In genomic region chr6:142529680-142530079, GRCm38 (mm10) we compare ENCODE assay signal across 33 mouse cellular contexts. TPM values are rescaled to one million over a fixed set of nuclear protein-coding genes. Genes with fewer than 3 reads are reported as not detected.
DNase-seq lines count a peak whose midpoint lies in the region; ATAC-seq and TF ChIP-seq lines count a peak whose summit lies in the region.
"Had no signal": no experiment of that assay in that cellular context is flagged by ENCODE, and none has a peak within 500 bp of the region (broad histone marks: within the 10 kb centered on the region; RNA-seq: fewer than 3 reads in every experiment).

No protein-coding gene starts in this region.

- no peaks in the 10 kb centered on the region for H3K9me3 ChIP-seq in stomach, embryonic 15.5 days
- no peaks in the 10 kb centered on the region for H3K9me3 ChIP-seq in stomach, postnatal 0 days (ENCODE audit: control insufficient read depth, low read length)
- H3K9me3 ChIP-seq: forebrain, embryonic 10.5 days; forebrain, embryonic 13.5 days; heart, embryonic 15.5 days; hindbrain, embryonic 13.5 days had no signal

- no peak for TF ChIP-seq POLR2A in heart, adult 2 months (IDR thresholded peaks at IDR 0.05; ENCODE audit: insufficient read depth, low read depth, low read length)
- no peak for TF ChIP-seq POLR2A in kidney, adult 2 months (IDR thresholded peaks at IDR 0.05; ENCODE audit: low read depth, low read length)

- H3K4me3 ChIP-seq in heart, adult 2 months = no peak overlapping the region
- H3K4me3 ChIP-seq in kidney, adult 2 months (ENCODE audit: insufficient read depth, low read depth, low read length) = no peak overlapping the region
- no peak overlapping the region for H3K4me3 ChIP-seq in stomach, embryonic 15.5 days (replicated peaks)
- no peak overlapping the region for H3K4me3 ChIP-seq in stomach, postnatal 0 days (ENCODE audit: low read depth, low read length)
- H3K4me3 ChIP-seq: forebrain, embryonic 10.5 days; forebrain, embryonic 13.5 days; heart, embryonic 12.5 days; heart, embryonic 15.5 days; hindbrain, embryonic 10.5 days; hindbrain, embryonic 13.5 days had no signal

- 87% methylated on average over 8 of the region's 8 CpGs for WGBS in heart, adult 2 months
- WGBS in kidney, adult 2 months = 81% methylated on average over 8 of the region's 8 CpGs
- WGBS in stomach, embryonic 15.5 days = 83% methylated on average over 8 of the region's 8 CpGs
- WGBS in stomach, postnatal 0 days = 72% methylated on average over 8 of the region's 8 CpGs

- H3K27ac ChIP-seq in heart, adult 2 months = no peak overlapping the region
- H3K27ac ChIP-seq in kidney, adult 2 months (ENCODE audit: insufficient read depth, low read depth, low read length) = peak overlapping the region; percentile 56
- peak overlapping the region; percentile 60; the same call in 1 of the 2 replicates for H3K27ac ChIP-seq in stomach, embryonic 15.5 days
- H3K27ac ChIP-seq in stomach, postnatal 0 days (replicated peaks) = no peak overlapping the region
- H3K27ac ChIP-seq: forebrain, embryonic 10.5 days; forebrain, embryonic 13.5 days; heart, embryonic 15.5 days; hindbrain, embryonic 10.5 days; hindbrain, embryonic 13.5 days had no signal

- TF ChIP-seq EP300 in heart, adult 2 months (IDR thresholded peaks at IDR 0.05; ENCODE audit: insufficient read depth, low read depth, low read length) = no peak
- no peak for TF ChIP-seq EP300 in stomach, postnatal 0 days (optimal IDR thresholded peaks at IDR 0.05)

- no peaks in the 10 kb centered on the region; the same call in none of the 2 replicates for H3K4me1 ChIP-seq in heart, adult 2 months (ENCODE audit: control insufficient read depth, insufficient read depth, low read length)
- peaks cover 13% of the 10 kb centered on the region for H3K4me1 ChIP-seq in kidney, adult 2 months (ENCODE audit: control insufficient read depth, insufficient read depth, low read length)
- H3K4me1 ChIP-seq in stomach, embryonic 15.5 days = peaks cover 8% of the 10 kb centered on the region; the same call in 1 of the 2 replicates
- 0 out of 2 replicates have a peak, but pooled peaks cover 3% of the 10 kb centered on the region for H3K4me1 ChIP-seq in stomach, postnatal 0 days (replicated peaks; ENCODE audit: control insufficient read depth, insufficient read depth)
- H3K4me1 ChIP-seq: forebrain, embryonic 10.5 days; forebrain, embryonic 13.5 days; hindbrain, embryonic 10.5 days; hindbrain, embryonic 13.5 days had no signal

- no peak overlapping the region for H3K9ac ChIP-seq in heart, adult 2 months (ENCODE audit: low read depth, low read length)
- no peak overlapping the region for H3K9ac ChIP-seq in stomach, embryonic 15.5 days
- H3K9ac ChIP-seq in stomach, postnatal 0 days (ENCODE audit: low read length) = no peak overlapping the region
- H3K9ac ChIP-seq: forebrain, embryonic 13.5 days; heart, embryonic 12.5 days; heart, embryonic 15.5 days; hindbrain, embryonic 13.5 days had no signal

- no peaks in the 10 kb centered on the region for H3K36me3 ChIP-seq in heart, adult 2 months (ENCODE audit: control insufficient read depth, insufficient read depth, low read length)
- H3K36me3 ChIP-seq in kidney, adult 2 months (ENCODE audit: control insufficient read depth, insufficient read depth, low read length) = no peaks in the 10 kb centered on the region
- no peaks in the 10 kb centered on the region for H3K36me3 ChIP-seq in stomach, embryonic 15.5 days
- H3K36me3 ChIP-seq in stomach, postnatal 0 days (ENCODE audit: control insufficient read depth, insufficient read depth, low read length) = no peaks in the 10 kb centered on the region
- H3K36me3 ChIP-seq: forebrain, embryonic 10.5 days; heart, embryonic 12.5 days; heart, embryonic 15.5 days; hindbrain, embryonic 10.5 days; hindbrain, embryonic 13.5 days had no signal

- no peak for ATAC-seq in stomach, embryonic 15.5 days (ENCODE audit: insufficient read depth, low FRiP score, low read depth)
- no peak for ATAC-seq in stomach, postnatal 0 days (ENCODE audit: low FRiP score, low TSS enrichment)
- ATAC-seq: forebrain, embryonic 13.5 days; forebrain, embryonic 16.5 days; hindbrain, embryonic 16.5 days had no signal

- TF ChIP-seq CTCF in heart, adult 2 months (IDR thresholded peaks at IDR 0.05) = no peak
- TF ChIP-seq CTCF in kidney, adult 2 months (conservative IDR thresholded peaks at IDR 0.05; ENCODE audit: insufficient read depth, insufficient read length, low read depth, low read length) = no peak
- TF ChIP-seq CTCF in stomach, postnatal 0 days (IDR thresholded peaks at IDR 0.05; ENCODE audit: low read depth) = no peak

- H3K4me2 ChIP-seq in stomach, embryonic 15.5 days = no peak overlapping the region
- H3K4me2 ChIP-seq in stomach, postnatal 0 days (replicated peaks; ENCODE audit: low read depth) = no peak overlapping the region
- H3K4me2 ChIP-seq: forebrain, embryonic 13.5 days; heart, embryonic 12.5 days; heart, embryonic 15.5 days; hindbrain, embryonic 13.5 days had no signal

- H3K79me2 ChIP-seq in heart, adult 2 months (replicated peaks; ENCODE audit: control insufficient read depth, insufficient read depth, low read length) = no peaks in the 10 kb centered on the region

- H3K27me3 ChIP-seq in heart, adult 2 months (ENCODE audit: control insufficient read depth, insufficient read depth, low read length) = no peaks in the 10 kb centered on the region
- no peaks in the 10 kb centered on the region for H3K27me3 ChIP-seq in kidney, adult 2 months (replicated peaks; ENCODE audit: control insufficient read depth, insufficient read depth, low read length)
- no peaks in the 10 kb centered on the region for H3K27me3 ChIP-seq in stomach, embryonic 15.5 days (replicated peaks)
- no peaks in the 10 kb centered on the region for H3K27me3 ChIP-seq in stomach, postnatal 0 days (ENCODE audit: control insufficient read depth, insufficient read depth, low read length)
- H3K27me3 ChIP-seq: CH12.LX; forebrain, embryonic 13.5 days; heart, embryonic 12.5 days; heart, embryonic 15.5 days; hindbrain, embryonic 13.5 days had no signal

- peak; percentile 86 for DNase-seq in heart, adult 11 months
- DNase-seq in heart, adult 2 months = no peak
- no peak for DNase-seq in kidney, adult 2 months
- DNase-seq in kidney, postnatal 36 days = no peak
- no peak for DNase-seq in stomach, postnatal 0 days (ENCODE audit: low spot score)
- no peak for DNase-seq in adrenal gland, adult 18-20 months (ENCODE audit: low spot score in 2 of 2)
- DNase-seq: adrenal gland, adult 8-10 months; adrenal gland, postnatal 25 days; cerebellum, adult 11-12 months; cerebellum, adult 8-10 months; cerebellum, postnatal 10 days; cerebellum, postnatal 36 days; embryo, embryonic 11 days; gastrocnemius, postnatal 10 days; gastrocnemius, postnatal 36 days; heart, postnatal 10 days; heart, postnatal 36 days had no signal

- intact Hi-C loops in heart, adult 2 months (cut with DNase I) = loop anchor here (5.0 to 10.0 kb wide), 3 partner anchors 43 to 285 kb away; partner anchors contain the start of gene Kcnj8

RNA-seq across cellular contexts. Expression of gene Ldhb, which starts 21.9 kb away (rescaled TPM):
- 1,000 to 10,000 TPM; 2,754 to 3,232 TPM for total RNA-seq in heart, adult 2 months (2021)
- 2,197 and 2,972 TPM in 2 replicates for polyA plus RNA-seq in heart, adult 2 months (2012; rRNA removed)
- 2,043 and 2,340 TPM in 2 replicates for polyA plus RNA-seq in kidney, adult 2 months (2012; rRNA removed)
- 138 and 149 TPM in 2 replicates for polyA plus RNA-seq in stomach, embryonic 15.5 days (2015; fragmentation: Nextera tagmentation; extraction: Ambion mirVana)
- polyA plus RNA-seq in stomach, postnatal 0 days (2015; fragmentation: Nextera tagmentation; extraction: Ambion mirVana) = 151 and 174 TPM in 2 replicates
- 100 to 1,000 TPM; 208 to 422 TPM for total RNA-seq in adrenal gland, adult 18-20 months (2021)
- total RNA-seq: MEL had no signal

RNA-seq across cellular contexts. Expression of gene Kcnj8, which starts 41.7 kb away (rescaled TPM):
- total RNA-seq in heart, adult 2 months (2021) = 10 to 100 TPM; 21.5 to 23.6 TPM
- 32.4 and 46.9 TPM in 2 replicates for polyA plus RNA-seq in heart, adult 2 months (2012; rRNA removed)
- 9.4 TPM in 2 replicates for polyA plus RNA-seq in kidney, adult 2 months (2012; rRNA removed)
- 54.2 and 70.5 TPM in 2 replicates for polyA plus RNA-seq in stomach, embryonic 15.5 days (2015; fragmentation: Nextera tagmentation; extraction: Ambion mirVana)
- 44.6 and 45.4 TPM in 2 replicates for polyA plus RNA-seq in stomach, postnatal 0 days (2015; fragmentation: Nextera tagmentation; extraction: Ambion mirVana)
- total RNA-seq in adrenal gland, adult 18-20 months (2021) = 10 to 100 TPM in 1 of 2 experiments, 1 to 10 TPM in 1; 6.4 to 10.9 TPM
- total RNA-seq: CH12.LX; granulocyte monocyte progenitor cell, adult 5-6 weeks; MEL had no signal

RNA-seq across cellular contexts. Expression of gene Gys2, which starts 56.8 kb away (rescaled TPM):
- under 1 TPM; 0.09 to 0.39 TPM for total RNA-seq in heart, adult 2 months (2021)
- polyA plus RNA-seq in heart, adult 2 months (2012; rRNA removed) = 0.50 and 1.0 TPM in 2 replicates
- polyA plus RNA-seq in kidney, adult 2 months (2012; rRNA removed) = 11.5 and 14.8 TPM in 2 replicates
- 1.6 and 4.4 TPM in 2 replicates for polyA plus RNA-seq in stomach, embryonic 15.5 days (2015; fragmentation: Nextera tagmentation; extraction: Ambion mirVana)
- polyA plus RNA-seq in stomach, postnatal 0 days (2015; fragmentation: Nextera tagmentation; extraction: Ambion mirVana) = 0.07 and 0.58 TPM in 2 replicates
- total RNA-seq in adrenal gland, adult 18-20 months (2021) = 10 to 100 TPM; 11.9 to 25.7 TPM
- total RNA-seq: CH12.LX; granulocyte monocyte progenitor cell, adult 5-6 weeks; MEL had no signal
- polyA plus RNA-seq: brain, embryonic 14.5 days; cortical plate, adult 2 months; embryonic facial prominence, embryonic 11.5 days; embryonic facial prominence, embryonic 14.5 days; forebrain, embryonic 10.5 days; forebrain, embryonic 13.5 days; forebrain, embryonic 16.5 days; heart, embryonic 15.5 days had no signal

Comparison
In these comparisons a context has a peak if more than half of its experiments do, and no peak if none do; other contexts are left out.
1. H3K27ac ChIP-seq: peak in kidney, adult 2 months (single experiment) and stomach, embryonic 15.5 days (single experiment); none in heart, adult 2 months (single experiment) and stomach, postnatal 0 days (single experiment).
2. RNA of gene Ldhb, which starts 21.9 kb away (polyA plus RNA-seq): 2,043 to 2,340 TPM in kidney, adult 2 months and 2,197 to 2,972 TPM in heart, adult 2 months; 151 to 174 TPM in stomach, postnatal 0 days and 138 to 149 TPM in stomach, embryonic 15.5 days; every median in the first group is over 10 times any median in the second.